Mouse (Mus musculus): ENCODE data around the gene Gm10719.
"Not testable (repeated sequence)": the region's sequence is repeated elsewhere in the genome, so short reads cannot be mapped to it uniquely, and the experiment has no call there.

The Gm10719 gene

DNA sequence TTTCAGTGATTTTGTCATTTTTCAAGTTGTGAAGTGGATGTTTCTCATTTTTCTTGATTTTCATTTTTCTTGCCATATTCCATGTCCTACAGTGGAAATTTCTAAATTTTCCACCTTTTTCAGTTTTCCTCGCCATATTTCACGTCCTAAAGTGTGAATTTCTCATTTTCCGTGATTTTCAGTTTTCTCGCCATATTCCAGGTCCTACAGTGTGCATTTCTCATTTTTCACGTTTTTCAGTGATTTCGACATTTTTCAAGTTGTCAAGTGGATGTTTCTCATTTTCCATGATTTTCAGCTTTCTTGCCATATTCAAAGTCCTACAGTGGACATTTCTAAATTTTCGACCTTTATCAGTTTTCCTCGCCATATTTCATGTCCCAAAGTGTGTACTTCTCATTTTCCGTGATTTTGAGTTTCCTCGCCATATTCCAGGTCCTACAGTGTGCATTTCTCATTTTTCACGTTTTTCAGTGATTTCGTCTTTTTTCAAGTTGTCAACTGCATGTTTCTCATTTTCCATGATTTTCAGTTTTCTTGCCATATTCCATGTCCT, 7.8 kb downstream of the Gm10719 start, which contains the start of gene Gm10717:
Gm10717 (plus strand) TSS at position 506 of the 556 bp plus-strand sequence.
- in situ Hi-C loops (cut with MboI; ENCODE audit: unreplicated experiment in 2 of 2): not testable (repeated sequence)

DNA sequence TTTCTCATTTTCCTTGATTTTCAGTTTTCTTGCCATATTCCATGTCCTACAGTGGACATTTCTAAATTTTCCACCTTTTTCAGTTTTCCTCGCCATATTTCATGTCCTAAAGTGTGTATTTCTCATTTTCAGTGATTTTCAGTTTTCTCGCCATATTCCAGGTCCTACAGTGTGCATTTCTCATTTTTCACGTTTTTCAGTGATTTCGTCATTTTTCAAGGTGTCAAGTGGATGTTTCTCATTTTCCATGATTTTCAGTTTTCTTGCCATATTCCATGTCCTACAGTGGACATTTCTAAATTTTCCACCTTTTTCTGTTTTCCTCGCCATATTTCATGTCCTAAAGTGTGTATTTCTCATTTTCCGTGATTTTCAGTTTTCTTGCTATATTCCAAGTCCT, 8.4 kb downstream of the Gm10719 start:
- in situ Hi-C loops (cut with MboI; ENCODE audit: unreplicated experiment in 2 of 2): not testable (repeated sequence)

DNA sequence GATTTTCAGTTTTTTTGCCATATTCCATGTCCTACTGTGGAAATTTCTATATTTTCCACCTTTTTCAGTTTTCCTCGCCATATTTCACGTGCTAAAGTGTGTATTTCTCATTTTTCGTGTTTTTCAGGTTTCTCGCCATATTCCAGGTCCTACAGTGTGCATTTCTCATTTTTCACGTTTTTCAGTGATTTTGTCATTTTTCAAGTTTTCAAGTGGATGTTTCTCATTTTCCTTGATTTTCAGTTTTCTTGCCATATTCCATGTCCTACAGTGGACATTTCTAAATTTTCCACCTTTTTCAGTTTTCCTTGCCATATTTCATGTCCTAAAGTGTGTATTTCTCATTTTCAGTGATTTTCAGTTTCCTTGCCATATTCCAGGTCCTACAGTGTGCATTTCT, 8.9 kb downstream of the Gm10719 start:
- in situ Hi-C loops (cut with MboI; ENCODE audit: unreplicated experiment in 2 of 2): not testable (repeated sequence)

DNA sequence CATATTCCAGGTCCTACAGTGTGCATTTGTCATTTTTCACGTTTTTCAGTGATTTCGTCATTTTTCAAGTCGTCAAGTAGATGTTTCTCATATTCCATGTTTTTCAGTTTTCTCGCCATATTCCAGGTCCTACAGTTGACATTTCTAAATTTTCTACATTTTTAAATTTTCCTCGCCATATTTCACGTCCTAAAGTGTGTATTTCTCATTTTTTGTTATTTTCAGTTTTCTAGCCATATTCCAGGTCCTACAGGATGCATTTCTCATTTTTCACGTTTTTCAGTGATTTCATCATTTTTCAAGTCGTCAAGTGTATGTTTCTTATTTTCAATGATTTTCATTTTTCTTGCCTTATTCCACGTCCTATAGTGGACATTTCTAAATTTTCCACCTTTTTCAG, 9.5 kb downstream of the Gm10719 start:
- in situ Hi-C loops (cut with MboI; ENCODE audit: unreplicated experiment in 2 of 2): not testable (repeated sequence)

DNA sequence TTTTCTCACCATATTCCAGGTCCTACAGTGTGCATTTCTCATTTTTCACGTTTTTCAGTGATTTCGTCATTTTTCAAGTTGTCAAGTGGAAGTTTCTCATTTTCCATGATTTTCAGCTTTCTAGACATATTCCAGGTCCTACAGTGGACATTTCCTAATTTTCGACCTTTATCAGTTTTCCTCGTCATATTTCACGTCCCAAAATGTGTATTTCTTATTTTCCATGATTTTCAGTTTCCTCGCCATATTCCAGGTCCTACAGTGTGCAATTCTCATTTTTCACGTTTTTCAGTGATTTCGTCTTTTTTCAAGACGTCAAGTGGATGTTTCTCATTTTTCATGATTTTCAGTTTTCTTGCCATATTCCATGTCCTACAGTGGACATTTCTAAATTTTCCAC, 10.0 kb downstream of the Gm10719 start:
- in situ Hi-C loops (cut with MboI; ENCODE audit: unreplicated experiment in 2 of 2): not testable (repeated sequence)

DNA sequence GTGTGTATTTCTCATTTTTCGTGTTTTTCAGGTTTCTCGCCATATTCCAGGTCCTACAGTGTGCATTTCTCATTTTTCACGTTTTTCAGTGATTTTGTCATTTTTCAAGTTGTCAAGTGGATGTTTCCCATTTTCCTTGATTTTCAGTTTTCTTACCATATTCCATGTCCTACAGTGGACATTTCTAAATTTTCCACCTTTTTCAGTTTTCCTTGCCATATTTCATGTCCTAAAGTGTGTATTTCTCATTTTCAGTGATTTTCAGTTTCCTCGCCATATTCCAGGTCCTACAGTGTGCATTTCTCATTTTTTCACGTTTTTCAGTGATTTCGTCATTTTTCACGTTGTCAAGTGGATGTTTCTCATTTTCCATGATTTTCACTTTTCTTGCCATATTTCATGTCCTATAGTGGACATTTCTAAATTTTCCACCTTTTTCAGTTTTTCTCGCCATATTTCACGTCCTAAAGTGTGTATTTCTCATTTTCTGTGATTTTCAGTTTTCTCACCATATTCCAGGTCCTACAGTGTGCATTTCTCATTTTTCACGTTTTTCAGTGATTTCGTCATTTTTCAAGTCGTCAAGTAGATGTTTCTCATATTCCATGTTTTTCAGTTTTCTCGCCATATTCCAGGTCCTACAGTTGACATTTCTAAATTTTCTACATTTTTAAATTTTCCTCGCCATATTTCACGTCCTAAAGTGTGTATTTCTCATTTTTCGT, 12.2 kb downstream of the Gm10719 start:
- in situ Hi-C loops (cut with MboI; ENCODE audit: unreplicated experiment in 2 of 2): not testable (repeated sequence)

DNA sequence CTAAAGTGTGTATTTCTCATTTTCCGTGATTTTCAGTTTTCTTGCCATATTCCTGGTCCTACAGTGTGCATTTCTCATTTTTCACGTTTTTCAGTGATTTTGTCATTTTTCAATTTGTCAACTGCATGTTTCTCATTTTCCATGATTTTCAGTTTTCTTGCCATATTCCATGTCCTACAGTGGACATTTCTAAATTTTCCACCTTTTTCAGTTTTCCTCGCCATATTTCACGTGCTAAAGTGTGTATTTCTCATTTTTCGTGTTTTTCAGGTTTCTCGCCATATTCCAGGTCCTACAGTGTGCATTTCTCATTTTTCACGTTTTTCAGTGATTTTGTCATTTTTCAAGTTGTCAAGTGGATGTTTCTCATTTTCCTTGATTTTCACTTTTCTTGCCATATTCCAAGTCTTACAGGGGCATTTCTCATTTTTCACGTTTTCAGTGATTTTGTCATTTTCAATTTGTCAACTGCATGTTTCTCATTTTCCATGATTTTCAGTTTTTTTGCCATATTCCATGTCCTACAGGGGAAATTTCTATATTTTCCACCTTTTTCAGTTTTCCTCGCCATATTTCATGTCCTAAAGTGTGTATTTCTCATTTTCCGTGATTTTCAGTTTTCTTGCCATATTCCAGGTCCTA, 13.6 kb downstream of the Gm10719 start:
- in situ Hi-C loops (cut with MboI; ENCODE audit: unreplicated experiment in 2 of 2): not testable (repeated sequence)

DNA sequence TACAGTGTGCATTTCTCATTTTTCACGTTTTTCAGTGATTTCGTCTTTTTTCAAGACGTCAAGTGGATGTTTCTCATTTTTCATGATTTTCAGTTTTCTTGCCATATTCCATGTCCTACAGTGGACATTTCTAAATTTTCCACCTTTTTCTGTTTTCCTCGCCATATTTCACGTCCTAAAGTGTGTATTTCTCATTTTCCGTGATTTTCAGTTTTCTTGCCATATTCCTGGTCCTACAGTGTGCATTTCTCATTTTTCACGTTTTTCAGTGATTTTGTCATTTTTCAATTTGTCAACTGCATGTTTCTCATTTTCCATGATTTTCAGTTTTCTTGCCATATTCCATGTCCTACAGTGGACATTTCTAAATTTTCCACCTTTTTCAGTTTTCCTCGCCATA, 17.1 kb downstream of the Gm10719 start, which contains the start of gene Gm17535:
Gm17535 (plus strand) TSS at position 301 of the 400 bp plus-strand sequence.
- in situ Hi-C loops (cut with MboI; ENCODE audit: unreplicated experiment in 2 of 2): not testable (repeated sequence)

DNA sequence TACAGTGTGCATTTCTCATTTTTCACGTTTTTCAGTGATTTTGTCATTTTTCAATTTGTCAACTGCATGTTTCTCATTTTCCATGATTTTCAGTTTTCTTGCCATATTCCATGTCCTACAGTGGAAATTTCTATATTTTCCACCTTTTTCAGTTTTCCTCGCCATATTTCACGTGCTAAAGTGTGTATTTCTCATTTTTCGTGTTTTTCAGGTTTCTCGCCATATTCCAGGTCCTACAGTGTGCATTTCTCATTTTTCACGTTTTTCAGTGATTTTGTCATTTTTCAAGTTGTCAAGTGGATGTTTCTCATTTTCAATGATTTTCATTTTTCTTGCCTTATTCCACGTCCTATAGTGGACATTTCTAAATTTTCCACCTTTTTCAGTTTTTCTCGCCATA, 19.4 kb downstream of the Gm10719 start, which contains the start of gene Gm10715:
Gm10715 (plus strand) TSS at position 301 of the 400 bp plus-strand sequence.
- in situ Hi-C loops (cut with MboI; ENCODE audit: unreplicated experiment in 2 of 2): not testable (repeated sequence)

DNA sequence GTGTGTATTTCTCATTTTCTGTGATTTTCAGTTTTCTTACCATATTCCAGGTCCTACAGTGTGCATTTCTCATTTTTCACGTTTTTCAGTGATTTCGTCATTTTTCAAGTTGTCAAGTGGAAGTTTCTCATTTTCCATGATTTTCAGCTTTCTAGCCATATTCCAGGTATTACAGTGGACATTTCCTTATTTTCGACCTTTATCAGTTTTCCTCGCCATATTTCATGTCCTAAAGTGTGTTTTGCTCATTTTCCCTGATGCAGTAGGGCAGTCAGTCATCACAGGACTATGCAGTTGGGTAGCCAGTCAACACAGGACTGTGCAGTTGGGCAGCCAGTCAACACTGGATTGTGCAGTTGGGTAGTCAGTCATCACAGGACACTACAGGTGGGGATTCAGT, 21.0 kb downstream of the Gm10719 start:
- in situ Hi-C loops (cut with MboI; ENCODE audit: unreplicated experiment in 2 of 2): not testable (repeated sequence)

Data from v-Abl transformed pro-B cells (cell line).